Mouse (Mus musculus) heart, embryonic 14.5 days (tissue): ENCODE results near the gene Tomm40. TPM values are rescaled to one million over a fixed set of nuclear protein-coding genes. Genes with fewer than 3 reads are reported as not detected.

Experiments
- ATAC-seq: fragments of 200-750 bp; cut with Nextera tagmentation; 2 replicates; pipeline ENCODE4 v1.8.0; 2017; ENCODE audit warnings: low read depth, moderate TSS enrichment; ENCODE audit not compliant: insufficient number of reproducible peaks, insufficient read depth, low FRiP score
- H3K27ac ChIP-seq, 2 experiments: fragments of 200-500 bp in 1 of 2; fragments of 300-500 bp in 1 of 2; sonication (generic) in 1 of 2; replicated peaks in 1 of 2; 2 replicates each; pipeline ENCODE4 v1.5.1; 2012 to 2014; ENCODE audit warnings: low read depth in 2 of 2, low read length in 2 of 2, control low read depth in 1 of 2, mild to moderate bottlenecking in 1 of 2, mixed read lengths in 1 of 2; ENCODE audit not compliant: control insufficient read depth in 1 of 2, insufficient read depth in 1 of 2
- H3K27me3 ChIP-seq: fragments of 300-500 bp; sonication (generic); 2 replicates; pipeline ENCODE4 v1.6.1; 2014; ENCODE audit warnings: mild to moderate bottlenecking, low read length, control low read depth; ENCODE audit not compliant: control insufficient read depth, insufficient read depth
- H3K36me3 ChIP-seq: fragments of 300-500 bp; sonication (generic); 2 replicates; pipeline ENCODE4 v1.6.1; 2014; ENCODE audit warnings: mild to moderate bottlenecking, control low read depth, low read length, mixed read lengths; ENCODE audit not compliant: control insufficient read depth, insufficient read depth
- H3K4me1 ChIP-seq, 2 experiments: fragments of 200-500 bp in 1 of 2; fragments of 300-500 bp in 1 of 2; sonication (generic) in 1 of 2; 2 replicates each; pipeline ENCODE4 v1.6.1; 2012 to 2014; ENCODE audit warnings: low read length in 2 of 2, control low read depth in 1 of 2, mixed read lengths in 1 of 2; ENCODE audit not compliant: control insufficient read depth in 2 of 2, insufficient read depth in 2 of 2
- H3K4me2 ChIP-seq: fragments of 300-500 bp; sonication (generic); 2 replicates; pipeline ENCODE4 v1.6.1; 2014; ENCODE audit warnings: mild to moderate bottlenecking, low read length
- H3K4me3 ChIP-seq, 2 experiments: fragments of 200-500 bp in 1 of 2; fragments of 300-500 bp in 1 of 2; sonication (generic) in 1 of 2; 2 replicates each; pipeline ENCODE4 v1.5.1; 2012 to 2014; ENCODE audit warnings: low read length in 2 of 2, mild to moderate bottlenecking in 2 of 2, control low read depth in 1 of 2, low read depth in 1 of 2, moderate library complexity in 1 of 2; ENCODE audit not compliant: control insufficient read depth in 1 of 2, insufficient read depth in 1 of 2
- H3K9ac ChIP-seq: fragments of 300-500 bp; sonication (generic); 2 replicates; pipeline ENCODE4 v1.6.1; 2014; ENCODE audit warnings: mild to moderate bottlenecking, low read length
- H3K9me3 ChIP-seq: fragments of 300-500 bp; sonication (generic); 2 replicates; pipeline ENCODE4 v1.6.1; 2016; ENCODE audit warnings: low read length, control low read depth; ENCODE audit not compliant: control insufficient read depth
- WGBS: fragments of 180-500 bp; shearing (Covaris S2); extraction: QIAGEN DNeasy Blood & Tissue Kit; methylation state at CpG from one replicate; pipeline ENCODE4 v1.1.7; 2014; 5-methylcytosine and 5-hydroxymethylcytosine counted together
- polyA plus RNA-seq: library from polyadenylated mRNA; unstranded; fragments of >200 nt; fragmentation: Nextera tagmentation; extraction: Ambion mirVana; gene quantifications from 2 replicates; pipeline ENCODE4 v1.2.1, GENCODE M21; 2014

Tomm40 gene
- polyA plus RNA-seq, 1 experiment from 2014 or later, result 130 TPM

DNA sequence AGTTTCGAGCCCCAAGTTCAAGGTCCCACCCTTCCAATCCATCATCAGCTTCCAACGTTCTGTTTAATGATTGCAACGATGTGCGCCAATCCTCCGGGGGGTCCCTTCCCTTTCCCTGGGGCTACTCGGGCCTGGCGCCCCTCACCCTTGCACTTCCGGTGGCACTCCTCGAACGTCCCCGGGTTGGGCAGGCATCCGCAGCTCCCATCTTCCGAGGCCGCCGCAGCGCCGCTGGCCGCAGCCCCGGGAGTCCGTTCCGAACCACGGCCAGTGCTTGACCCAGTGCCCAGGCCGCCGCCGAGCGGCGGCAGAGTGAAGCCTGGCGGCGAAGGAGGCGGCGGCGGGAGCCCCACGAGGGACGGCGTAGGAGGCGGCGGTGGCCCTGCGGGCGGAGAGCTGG is 402 bp downstream of the Tomm40 start:
- under 1% methylated on average over 31 of the region's 39 CpGs for WGBS
- Histone ChIP-seq H3K9ac (peak overlapping the region; percentile 95), H3K9me3 (no peaks in the 10 kb centered on the region), H3K36me3 (peaks cover 70% of the 10 kb centered on the region), H3K4me1 (peaks cover 3 to 19% of the 10 kb centered on the region in 2 experiments), H3K4me3 (peak overlapping the region; percentile 89 to 98), H3K27me3 (no peaks in the 10 kb centered on the region), H3K4me2 (peak overlapping the region; percentile 71), H3K27ac (peak overlapping the region; percentile 80 to 81)
- no peak for ATAC-seq

DNA sequence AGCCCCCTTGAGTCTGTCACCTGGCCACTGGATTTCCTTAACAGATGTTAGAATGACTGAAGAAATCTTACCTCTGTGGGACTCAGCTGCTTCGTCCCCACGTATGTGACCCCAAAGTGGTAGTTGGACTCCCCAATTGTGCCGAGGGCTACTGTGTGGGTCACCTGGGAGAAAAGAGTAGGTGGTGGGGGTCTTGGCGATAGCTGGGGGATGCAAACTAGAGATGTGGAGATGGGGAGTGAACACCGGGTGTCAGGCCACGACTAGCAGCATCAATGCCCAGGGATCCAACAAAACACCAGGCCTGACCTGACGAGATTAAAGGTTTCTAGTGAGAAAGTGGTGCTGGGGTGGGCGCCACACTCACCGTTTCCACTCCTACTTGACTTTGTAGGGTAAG is 1.6 kb downstream of the Tomm40 start:
- H3K9me3 ChIP-seq, result no peaks in the 10 kb centered on the region
- H3K27me3 ChIP-seq, result no peaks in the 10 kb centered on the region
- 88% methylated on average over 9 of the region's 9 CpGs for WGBS
- no peak overlapping the region for H3K4me3 ChIP-seq
- H3K4me2 ChIP-seq, result no peak overlapping the region
- ATAC-seq, result no peak
- H3K4me1 ChIP-seq, result peaks cover 3 to 19% of the 10 kb centered on the region in 2 experiments
- H3K36me3 ChIP-seq, result peaks cover 70% of the 10 kb centered on the region
- H3K27ac ChIP-seq, result no peak overlapping the region
- no peak overlapping the region for H3K9ac ChIP-seq

DNA sequence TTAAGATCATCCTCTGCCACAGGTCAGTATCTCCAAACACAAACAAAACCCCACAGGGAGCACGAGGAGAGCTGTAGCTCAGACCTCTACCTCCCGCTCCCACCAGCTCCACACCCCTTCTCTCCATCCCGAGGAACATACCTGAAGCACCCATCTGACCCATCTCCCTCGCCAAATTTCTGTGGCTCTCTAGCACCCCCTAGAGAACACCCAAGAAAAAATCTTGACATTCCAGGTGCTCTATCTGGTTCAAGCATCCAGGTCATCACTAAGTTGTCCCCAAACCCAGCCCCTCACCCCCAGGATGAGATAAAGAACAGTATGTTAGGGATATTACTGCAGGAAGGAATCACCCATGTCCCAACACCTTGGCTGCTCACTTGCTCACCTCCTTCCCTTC is 2.0 kb downstream of the Tomm40 start:
- Histone ChIP-seq H3K27me3 (no peaks in the 10 kb centered on the region), H3K36me3 (peaks cover 69% of the 10 kb centered on the region), H3K9me3 (no peaks in the 10 kb centered on the region), H3K27ac (no peak overlapping the region), H3K4me2 (no peak overlapping the region), H3K4me3 (no peak overlapping the region), H3K4me1 (peaks cover 3 to 19% of the 10 kb centered on the region in 2 experiments), H3K9ac (no peak overlapping the region)
- no peak for ATAC-seq
- 53% methylated on average over 4 of the region's 4 CpGs for WGBS

DNA sequence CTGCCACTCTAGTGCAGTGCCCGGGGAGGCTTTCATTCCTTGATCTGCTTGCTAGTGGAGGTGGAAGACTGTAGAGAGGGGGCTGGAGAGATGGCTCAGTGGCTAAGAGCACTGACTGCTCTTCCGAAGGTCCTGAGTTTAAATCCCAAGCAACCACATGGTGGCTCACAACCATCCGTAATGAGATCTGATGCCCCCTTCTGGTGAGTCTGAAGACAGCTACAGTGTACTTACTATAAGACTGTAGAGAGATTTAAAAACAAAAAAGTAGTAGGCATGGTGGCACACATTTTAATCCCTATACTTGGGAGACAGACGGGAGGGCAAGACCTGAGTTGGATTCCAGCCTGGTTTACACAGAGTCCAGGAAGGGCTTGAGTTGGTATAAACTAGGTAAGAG is 2.8 kb downstream of the Tomm40 start:
- H3K9me3 ChIP-seq, result no peaks in the 10 kb centered on the region
- peaks cover 71% of the 10 kb centered on the region for H3K36me3 ChIP-seq
- no peaks in the 10 kb centered on the region for H3K27me3 ChIP-seq
- H3K9ac ChIP-seq, result no peak overlapping the region
- WGBS, result 76% methylated on average over 4 of the region's 4 CpGs
- H3K4me3 ChIP-seq, result no peak overlapping the region
- peaks cover 3 to 19% of the 10 kb centered on the region in 2 experiments for H3K4me1 ChIP-seq
- no peak overlapping the region for H3K4me2 ChIP-seq
- no peak for ATAC-seq
- H3K27ac ChIP-seq, result no peak overlapping the region

DNA sequence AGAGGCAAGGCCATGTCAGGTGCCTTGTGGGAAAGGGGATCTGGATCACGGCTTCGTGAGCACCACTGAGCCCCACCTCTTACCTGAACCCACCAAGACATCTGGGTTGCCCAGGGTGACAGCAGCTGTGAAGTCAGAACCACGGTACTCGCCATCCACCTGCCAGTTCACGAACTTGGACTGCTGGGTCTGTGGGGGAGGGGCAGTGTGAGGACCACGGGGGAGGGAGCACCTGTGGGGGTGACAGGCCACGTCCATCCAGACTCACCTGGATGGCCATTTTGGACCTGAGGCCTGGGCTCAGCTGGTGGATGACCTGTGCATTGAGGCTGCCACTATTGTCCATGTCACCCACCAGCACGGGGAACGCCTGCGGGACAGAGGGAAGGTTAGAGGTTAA is 4.6 kb downstream of the Tomm40 start:
- Histone ChIP-seq H3K4me3 (no peak overlapping the region), H3K36me3 (peaks cover 77% of the 10 kb centered on the region), H3K9me3 (no peaks in the 10 kb centered on the region), H3K4me1 (peaks cover 3 to 13% of the 10 kb centered on the region in 2 experiments), H3K27me3 (no peaks in the 10 kb centered on the region), H3K4me2 (no peak overlapping the region), H3K9ac (no peak overlapping the region), H3K27ac (no peak overlapping the region)
- WGBS, result 90% methylated on average over 10 of the region's 10 CpGs
- no peak for ATAC-seq

DNA sequence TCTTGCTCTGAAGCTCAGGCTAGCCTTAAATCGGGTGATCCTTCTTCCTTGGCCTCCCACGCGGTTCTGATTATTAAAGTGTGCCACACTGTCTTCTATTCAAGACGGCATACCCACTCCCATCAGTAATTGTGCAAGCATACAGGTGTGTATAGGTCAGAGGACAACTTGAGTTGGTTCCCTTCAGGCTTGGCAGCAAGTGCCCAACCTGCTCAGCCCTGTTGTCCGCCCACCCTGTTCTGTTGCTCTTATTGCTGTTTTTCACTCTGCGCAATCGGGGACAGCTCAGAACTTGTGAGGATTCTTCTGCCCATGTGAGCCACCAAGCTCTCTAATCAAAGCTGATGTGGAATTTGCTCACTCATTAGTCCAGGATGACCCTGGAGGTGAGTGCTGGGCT is 10.0 kb downstream of the Tomm40 start:
- Histone ChIP-seq H3K9me3 (no peaks in the 10 kb centered on the region), H3K36me3 (peaks cover 77% of the 10 kb centered on the region), H3K27me3 (no peaks in the 10 kb centered on the region), H3K9ac (no peak overlapping the region), H3K4me3 (no peak overlapping the region), H3K4me2 (no peak overlapping the region), H3K4me1 (peaks cover 4 to 12% of the 10 kb centered on the region in 2 experiments; a peak in 3 of 4 replicates), H3K27ac (no peak overlapping the region)
- 94% methylated on average over 7 of the region's 7 CpGs for WGBS
- ATAC-seq, result no peak

DNA sequence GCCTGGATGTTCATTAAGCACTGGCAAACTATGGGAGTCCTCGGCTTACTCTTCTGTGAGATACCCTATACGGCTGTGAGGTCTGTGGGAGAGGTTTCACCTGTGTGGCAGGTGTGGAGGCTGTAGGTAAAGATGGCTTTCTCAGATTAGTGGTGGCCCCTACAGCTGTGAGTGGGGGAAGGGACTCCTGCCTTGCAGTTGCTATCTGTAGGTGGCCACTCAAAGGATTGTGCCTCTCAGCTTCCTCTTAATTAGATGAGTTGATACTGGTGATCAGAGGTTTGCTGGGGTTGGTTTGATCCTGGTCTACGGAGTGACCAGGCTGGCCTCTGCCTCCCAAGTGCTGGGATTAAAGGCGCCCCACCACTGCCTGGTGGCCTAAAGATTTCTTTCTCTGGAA is 10.8 kb downstream of the Tomm40 start:
- H3K4me1 ChIP-seq, result peaks cover 6 to 17% of the 10 kb centered on the region in 2 experiments
- no peak overlapping the region for H3K9ac ChIP-seq
- no peaks in the 10 kb centered on the region for H3K9me3 ChIP-seq
- no peak overlapping the region for H3K27ac ChIP-seq
- peaks cover 69% of the 10 kb centered on the region for H3K36me3 ChIP-seq
- 89% methylated on average over 4 of the region's 4 CpGs for WGBS
- H3K4me3 ChIP-seq, result no peak overlapping the region
- H3K4me2 ChIP-seq, result no peak overlapping the region
- ATAC-seq, result no peak
- no peaks in the 10 kb centered on the region for H3K27me3 ChIP-seq

DNA sequence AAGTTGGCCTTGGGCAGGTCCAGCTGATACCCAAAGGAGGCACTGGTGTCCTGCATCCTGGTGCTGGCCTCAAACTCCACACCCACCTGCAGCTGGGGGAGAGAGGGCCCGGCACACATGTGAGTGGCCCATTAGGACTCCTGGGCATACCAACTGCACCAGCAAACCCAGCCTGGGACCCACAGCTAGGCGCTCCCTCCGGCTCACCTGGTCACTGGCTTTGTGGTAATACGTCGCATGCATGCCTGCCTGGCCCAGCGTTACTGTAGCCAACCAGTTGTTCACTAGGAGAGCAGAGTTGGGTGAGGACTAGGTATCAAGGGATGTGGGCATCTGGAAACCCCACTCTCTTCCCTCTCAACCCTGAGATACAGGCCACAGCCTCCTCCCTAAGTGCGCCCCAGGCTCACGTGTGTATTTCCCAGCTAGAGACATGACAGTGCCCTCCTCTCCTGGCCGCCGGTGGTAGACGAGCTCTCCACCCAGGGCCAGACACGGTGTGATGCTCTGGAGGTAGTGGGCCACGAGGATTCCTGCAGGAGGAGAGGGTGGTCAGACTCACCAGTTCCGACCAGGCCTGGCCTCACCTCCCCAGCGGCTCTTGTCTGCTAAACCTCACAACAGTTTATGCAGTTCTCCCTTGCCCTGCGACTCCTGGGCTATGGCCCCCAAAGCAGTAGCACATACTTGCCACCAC is 12.2 kb downstream of the Tomm40 start:
- WGBS, result 88% methylated on average over 16 of the region's 16 CpGs
- peaks cover 55% of the 10 kb centered on the region for H3K36me3 ChIP-seq

More for the DNA sequence above, 12.2 kb downstream of the Tomm40 start:
- Histone ChIP-seq H3K27me3 (no peaks in the 10 kb centered on the region), H3K9ac (no peak overlapping the region), H3K9me3 (no peaks in the 10 kb centered on the region), H3K4me1 (peaks cover 18 to 31% of the 10 kb centered on the region in 2 experiments), H3K27ac (no peak overlapping the region), H3K4me3 (no peak overlapping the region), H3K4me2 (no peak overlapping the region)
- no peak for ATAC-seq
